Mouse (Mus musculus) forebrain, postnatal 0 days (tissue): Measurements from ENCODE around the gene Gm813. TPM values are rescaled to one million over a fixed set of nuclear protein-coding genes. Genes with fewer than 3 reads are reported as not detected.

Experiments used
- ATAC-seq: fragments of 200-750 bp; cut with Nextera tagmentation; 2 replicates; pipeline ENCODE4 v1.8.0; 2017; ENCODE audit warnings: mild to moderate bottlenecking, moderate library complexity
- DNase-seq: peaks from one replicate; pipeline ENCODE4 v3.0.0-alpha.2; 2015
- H3K27ac ChIP-seq: fragments of 300-500 bp; sonication (generic); 2 replicates; pipeline ENCODE4 v1.5.1; 2014; ENCODE audit warnings: low read depth, mild to moderate bottlenecking, antibody characterized with exemption, low read length, moderate library complexity, mixed read lengths
- H3K27me3 ChIP-seq: fragments of 300-500 bp; sonication (generic); 2 replicates; pipeline ENCODE4 v1.6.1; 2014; ENCODE audit warnings: mild to moderate bottlenecking, low read length, mixed read lengths; ENCODE audit not compliant: insufficient read depth
- H3K36me3 ChIP-seq: fragments of 300-500 bp; sonication (generic); 2 replicates; pipeline ENCODE4 v1.6.1; 2014; ENCODE audit warnings: mild to moderate bottlenecking, moderate library complexity; ENCODE audit not compliant: insufficient read depth
- H3K4me1 ChIP-seq: fragments of 300-500 bp; sonication (generic); 2 replicates; pipeline ENCODE4 v1.6.1; 2014; ENCODE audit warnings: antibody characterized with exemption; ENCODE audit not compliant: insufficient read depth
- H3K4me2 ChIP-seq: fragments of 300-500 bp; sonication (generic); 2 replicates; pipeline ENCODE4 v1.6.1; 2014; ENCODE audit warnings: low read depth, mild to moderate bottlenecking, moderate library complexity
- H3K4me3 ChIP-seq: fragments of 300-500 bp; sonication (generic); 2 replicates; pipeline ENCODE4 v1.5.1; 2014; ENCODE audit warnings: low read depth, low read length, mixed read lengths
- H3K9ac ChIP-seq: fragments of 300-500 bp; sonication (generic); 2 replicates; pipeline ENCODE4 v1.6.1; 2014; ENCODE audit warnings: mild to moderate bottlenecking
- H3K9me3 ChIP-seq: fragments of 300-500 bp; sonication (generic); 2 replicates; pipeline ENCODE4 v1.6.1; 2016; ENCODE audit warnings: low read length
- CTCF ChIP-seq: sonication (generic); IDR thresholded peaks from 2 replicates; pipeline ENCODE4 v1.5.1; 2016; ENCODE audit warnings: antibody characterized with exemption, control low read depth, low read depth
- WGBS: fragments of 180-500 bp; shearing (Covaris S2); extraction: QIAGEN DNeasy Blood & Tissue Kit; methylation state at CpG from one replicate; pipeline ENCODE4 v1.1.7; 2014; 5-methylcytosine and 5-hydroxymethylcytosine counted together
- polyA plus RNA-seq: library from polyadenylated mRNA; unstranded; fragments of >200 nt; fragmentation: Nextera tagmentation; extraction: Ambion mirVana; gene quantifications from 2 replicates; pipeline ENCODE4 v1.2.1, GENCODE M21; 2015
- total RNA-seq: library from RNA; depleted of rRNA; stranded (reverse); fragments of >200 nt; gene quantifications from 2 replicates; pipeline ENCODE4 v1.2.3, GENCODE M21; 2014; rRNA removed

Gene Gm813
- total and polyA plus RNA-seq, 2 experiments from 2014 or later: not detected

DNA sequence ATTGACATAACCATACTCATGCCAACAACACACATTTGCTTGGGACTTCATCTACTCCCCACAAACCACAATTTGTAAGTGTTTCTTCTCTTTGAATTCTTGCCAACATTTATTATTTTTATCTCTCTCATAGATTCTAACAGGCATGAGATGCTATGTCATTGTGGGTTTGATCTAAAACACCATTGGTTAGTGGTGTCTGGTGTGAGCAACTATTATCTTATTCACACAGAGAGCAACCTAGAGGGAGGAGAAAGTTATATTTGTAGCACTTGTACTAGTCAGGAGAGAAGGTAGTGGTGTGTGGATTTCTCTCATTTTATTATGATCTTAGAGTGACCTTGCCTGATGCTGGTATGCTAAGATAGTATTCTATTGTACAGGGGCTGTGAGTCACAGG, 12.1 kb downstream of the Gm813 start:
- DNase-seq (no peak), ATAC-seq (no peak)
- H3K27me3 ChIP-seq: no peaks in the 10 kb centered on the region
- H3K9me3 ChIP-seq: no peaks in the 10 kb centered on the region
- H3K27ac ChIP-seq: no peak overlapping the region
- H3K9ac ChIP-seq: no peak overlapping the region
- no peaks in the 10 kb centered on the region for H3K36me3 ChIP-seq
- H3K4me2 ChIP-seq: no peak overlapping the region
- H3K4me1 ChIP-seq: no peaks in the 10 kb centered on the region
- no peak overlapping the region for H3K4me3 ChIP-seq
- TF ChIP-seq CTCF: no peak

DNA sequence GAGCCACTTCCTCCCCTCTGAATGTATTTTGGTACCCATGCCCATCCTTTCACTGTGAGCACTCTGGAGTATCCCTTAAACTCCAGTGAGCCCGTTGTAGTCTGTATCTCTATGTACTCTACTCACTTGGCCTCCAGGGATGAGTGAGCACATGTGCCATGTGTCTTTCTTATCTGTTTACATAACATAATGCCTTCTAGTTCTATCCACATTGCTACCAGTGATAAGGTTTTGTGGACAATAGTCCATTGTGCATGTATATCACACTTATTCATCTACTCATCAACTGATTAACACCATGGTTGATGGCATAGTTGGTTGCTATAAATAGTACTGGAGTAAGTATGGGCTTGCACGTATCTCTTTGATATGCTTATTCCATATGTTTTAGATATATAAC, 12.9 kb downstream of the Gm813 start:
- Histone ChIP-seq H3K4me2 (no peak overlapping the region), H3K4me1 (no peaks in the 10 kb centered on the region), H3K9ac (no peak overlapping the region), H3K27me3 (no peaks in the 10 kb centered on the region), H3K4me3 (no peak overlapping the region), H3K9me3 (no peaks in the 10 kb centered on the region), H3K36me3 (no peaks in the 10 kb centered on the region), H3K27ac (no peak overlapping the region)
- TF ChIP-seq CTCF: no peak
- ATAC-seq (no peak), DNase-seq (no peak)
- 90% methylated on average over 2 of the region's 2 CpGs for WGBS

DNA sequence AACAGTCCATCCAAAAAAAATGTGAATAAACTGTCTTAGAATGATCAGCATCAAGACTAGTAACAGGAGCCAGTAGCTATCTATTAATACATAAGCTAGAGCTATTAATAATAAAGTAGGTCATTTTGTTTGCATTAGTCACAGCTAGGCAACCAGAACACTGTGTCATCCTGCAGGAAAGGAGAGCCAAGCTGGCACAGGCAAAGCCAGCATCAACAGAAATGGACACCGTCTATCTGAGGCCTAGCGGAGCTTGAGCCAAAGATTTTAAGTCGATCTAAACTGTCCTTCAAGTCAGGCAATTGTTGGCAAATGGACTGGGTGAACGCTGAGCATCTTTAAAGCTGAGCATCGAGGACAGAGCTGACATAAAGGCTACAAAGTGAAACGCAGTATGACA, 15.9 kb downstream of the Gm813 start:
- Histone ChIP-seq H3K4me1 (no peaks in the 10 kb centered on the region), H3K36me3 (no peaks in the 10 kb centered on the region), H3K4me2 (no peak overlapping the region), H3K4me3 (no peak overlapping the region), H3K9ac (no peak overlapping the region), H3K9me3 (no peaks in the 10 kb centered on the region), H3K27ac (no peak overlapping the region), H3K27me3 (no peaks in the 10 kb centered on the region)
- TF ChIP-seq CTCF: no peak
- no peak for ATAC-seq
- DNase-seq: no peak
- WGBS: 85% methylated on average over 6 of the region's 6 CpGs

DNA sequence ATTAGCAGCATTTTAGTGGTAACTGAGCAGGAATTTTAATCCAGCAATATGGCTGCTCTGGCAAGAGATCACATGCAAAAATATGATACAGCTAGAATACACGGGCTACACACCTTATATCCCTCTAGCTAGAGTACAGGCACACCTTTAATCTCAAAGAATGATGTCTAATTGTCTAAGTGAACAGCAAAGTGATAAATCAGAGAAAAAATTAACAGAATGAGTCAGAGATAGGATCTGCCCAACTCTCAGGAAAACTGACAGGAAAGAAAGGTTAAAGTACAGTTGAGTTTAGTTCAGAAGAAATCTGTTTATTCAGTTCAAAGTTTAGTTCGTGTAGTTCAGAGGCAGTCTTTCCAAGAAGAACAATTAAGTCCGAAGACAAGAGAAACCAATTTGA, 25.5 kb downstream of the Gm813 start:
- DNase-seq (no peak), ATAC-seq (no peak)
- Histone ChIP-seq H3K4me1 (no peaks in the 10 kb centered on the region), H3K9me3 (no peaks in the 10 kb centered on the region), H3K4me3 (no peak overlapping the region), H3K36me3 (no peaks in the 10 kb centered on the region), H3K9ac (no peak overlapping the region), H3K27me3 (no peaks in the 10 kb centered on the region), H3K4me2 (no peak overlapping the region), H3K27ac (no peak overlapping the region)
- 76% methylated on average over 3 of the region's 3 CpGs for WGBS
- TF ChIP-seq CTCF: no peak

DNA sequence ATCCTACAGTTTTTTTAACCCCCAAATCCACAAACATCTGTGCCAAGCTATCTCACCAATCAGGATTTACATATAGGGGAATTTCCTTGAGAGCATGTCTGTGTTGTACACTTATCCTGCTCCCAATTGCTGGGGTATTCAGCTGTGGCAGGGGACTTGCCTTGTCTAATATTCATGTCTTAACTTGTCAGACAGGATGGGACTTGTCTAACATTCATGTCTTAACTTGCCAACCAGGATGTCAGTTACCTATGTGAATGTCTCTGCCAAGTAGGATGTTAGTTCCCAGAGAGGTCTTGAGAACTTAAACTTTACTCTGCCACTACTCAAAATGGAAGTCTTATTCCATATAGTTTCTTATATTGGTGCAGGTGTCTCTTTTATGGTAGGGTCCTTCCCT, 27.3 kb downstream of the Gm813 start:
- H3K9me3 ChIP-seq: no peaks in the 10 kb centered on the region
- ATAC-seq (no peak), DNase-seq (no peak)
- TF ChIP-seq CTCF: no peak
- no peaks in the 10 kb centered on the region for H3K4me1 ChIP-seq
- no peak overlapping the region for H3K27ac ChIP-seq
- no peaks in the 10 kb centered on the region for H3K36me3 ChIP-seq
- H3K27me3 ChIP-seq: no peaks in the 10 kb centered on the region
- no peak overlapping the region for H3K4me3 ChIP-seq
- no peak overlapping the region for H3K4me2 ChIP-seq
- H3K9ac ChIP-seq: no peak overlapping the region

DNA sequence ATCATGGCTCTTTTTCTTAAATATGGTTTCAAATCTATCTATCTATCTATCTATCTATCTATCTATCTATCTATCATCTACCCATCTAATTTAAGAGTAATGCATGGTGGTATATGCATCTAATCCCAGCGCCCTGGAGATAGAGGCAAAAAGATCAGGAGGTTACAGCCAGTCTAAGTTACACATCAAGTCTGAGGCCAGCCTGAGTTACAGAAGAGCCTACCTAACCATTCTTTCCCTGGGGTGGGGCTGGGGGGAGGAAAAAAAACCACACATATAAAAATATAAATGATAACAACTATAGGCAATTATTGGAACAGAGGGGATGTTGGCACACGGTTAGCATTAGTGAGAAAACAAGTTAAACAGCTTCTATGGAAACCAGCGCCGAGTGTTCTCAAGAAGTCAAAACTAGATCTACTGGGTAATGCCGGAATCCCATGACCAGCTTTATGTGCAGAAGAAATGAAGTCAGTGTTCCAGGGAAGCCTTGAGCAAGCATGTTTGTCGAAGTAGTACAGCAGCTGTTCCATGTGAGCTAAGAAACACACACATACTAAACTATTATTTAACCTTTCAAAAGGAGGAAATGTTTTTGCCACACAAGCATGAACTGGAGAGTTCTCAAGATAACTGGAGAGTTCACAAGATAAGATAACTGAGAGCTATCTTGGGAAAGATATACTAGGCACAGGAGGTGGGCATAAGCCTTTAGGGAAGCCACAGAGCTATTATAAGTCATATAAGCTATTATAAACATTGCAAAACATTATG, 42.6 kb downstream of the Gm813 start:
- no peak for TF ChIP-seq CTCF
- H3K27ac ChIP-seq: no peak overlapping the region
- DNase-seq (no peak), ATAC-seq (no peak)
- no peak overlapping the region for H3K4me2 ChIP-seq
- no peaks in the 10 kb centered on the region for H3K4me1 ChIP-seq
- H3K27me3 ChIP-seq: no peaks in the 10 kb centered on the region
- H3K9ac ChIP-seq: no peak overlapping the region
- H3K4me3 ChIP-seq: no peak overlapping the region
- no peaks in the 10 kb centered on the region for H3K36me3 ChIP-seq
- WGBS: 88% methylated on average over 6 of the region's 6 CpGs
- H3K9me3 ChIP-seq: no peaks in the 10 kb centered on the region

DNA sequence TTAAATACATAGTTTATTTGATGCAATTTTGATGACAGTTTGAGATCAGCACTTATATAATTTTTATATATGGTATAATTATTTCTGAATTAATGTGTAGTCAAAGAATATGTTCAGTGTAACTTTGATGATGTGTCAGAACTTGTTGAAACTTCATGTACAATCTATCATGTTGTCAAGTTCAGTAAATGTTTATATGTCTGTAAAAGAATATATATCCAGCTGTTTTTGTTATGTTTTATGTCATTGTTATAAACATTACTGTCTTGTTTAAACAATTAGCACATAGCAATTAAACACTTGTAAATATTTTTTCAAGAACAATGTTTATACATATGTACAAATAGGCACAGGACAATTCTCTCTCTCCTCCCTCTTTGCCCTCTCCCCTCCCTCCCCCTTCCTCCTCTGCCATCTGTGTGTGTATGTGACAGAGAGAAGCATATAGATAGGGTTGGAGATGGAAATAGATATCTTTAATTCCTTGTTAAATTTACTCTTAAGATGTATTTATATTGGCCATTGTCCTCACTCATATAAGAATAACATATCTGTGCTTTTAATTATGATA, 46.0 kb downstream of the Gm813 start:
- no peak overlapping the region for H3K9ac ChIP-seq
- no peak overlapping the region for H3K4me2 ChIP-seq
- H3K27ac ChIP-seq: no peak overlapping the region
- ATAC-seq (no peak), DNase-seq (no peak)
- no peaks in the 10 kb centered on the region for H3K9me3 ChIP-seq
- no peak for TF ChIP-seq CTCF
- no peak overlapping the region for H3K4me3 ChIP-seq
- no peaks in the 10 kb centered on the region for H3K27me3 ChIP-seq
- no peaks in the 10 kb centered on the region for H3K4me1 ChIP-seq
- H3K36me3 ChIP-seq: no peaks in the 10 kb centered on the region

Other genes starting within 250 kb of the Gm813 start
- 21.0 and 24.7 TPM in 2 replicates for gene Dcbld2, start 208.5 kb downstream of the Gm813 start, total RNA-seq
- 1.8 and 3.0 TPM in 2 replicates for gene Dcbld2, start 208.5 kb downstream of the Gm813 start, polyA plus RNA-seq
- gene St3gal6, start 92.7 kb downstream of the Gm813 start, total RNA-seq: 3.9 and 12.6 TPM in 2 replicates
- 12.7 and 14.9 TPM in 2 replicates for gene St3gal6, start 92.7 kb downstream of the Gm813 start, polyA plus RNA-seq
- gene E330017A01Rik, start 21.8 kb upstream of the Gm813 start, total RNA-seq: not detected in 2 replicates
- gene E330017A01Rik, start 21.8 kb upstream of the Gm813 start, polyA plus RNA-seq: 0.16 TPM in 1 of 2 replicates, not detected in the other
- 12.9 and 22.4 TPM in 2 replicates for gene Cpox, start 53.3 kb upstream of the Gm813 start, total RNA-seq
- gene Cpox, start 53.3 kb upstream of the Gm813 start, polyA plus RNA-seq: 5.9 and 10.0 TPM in 2 replicates
- gene Gpr15, start 102.1 kb upstream of the Gm813 start, total RNA-seq: 0.14 TPM in 1 of 2 replicates, not detected in the other
- not detected in 2 replicates for gene Gpr15, start 102.1 kb upstream of the Gm813 start, polyA plus RNA-seq
- 42.9 and 54.8 TPM in 2 replicates for gene Cldnd1, start 110.9 kb upstream of the Gm813 start, total RNA-seq
- 117 and 129 TPM in 2 replicates for gene Cldnd1, start 110.9 kb upstream of the Gm813 start, polyA plus RNA-seq
- gene Olfr172, start 146.2 kb upstream of the Gm813 start, total RNA-seq: not detected in 2 replicates
- not detected in 2 replicates for gene Olfr172, start 146.2 kb upstream of the Gm813 start, polyA plus RNA-seq
- not detected in 2 replicates for gene Olfr173, start 183.3 kb upstream of the Gm813 start, total RNA-seq
- gene Olfr173, start 183.3 kb upstream of the Gm813 start, polyA plus RNA-seq: not detected in 2 replicates
- gene Olfr175-ps1, start 209.8 kb upstream of the Gm813 start, total RNA-seq: not detected in 2 replicates
- gene Olfr175-ps1, start 209.8 kb upstream of the Gm813 start, polyA plus RNA-seq: not detected in 2 replicates